In the genomic region with DNA sequence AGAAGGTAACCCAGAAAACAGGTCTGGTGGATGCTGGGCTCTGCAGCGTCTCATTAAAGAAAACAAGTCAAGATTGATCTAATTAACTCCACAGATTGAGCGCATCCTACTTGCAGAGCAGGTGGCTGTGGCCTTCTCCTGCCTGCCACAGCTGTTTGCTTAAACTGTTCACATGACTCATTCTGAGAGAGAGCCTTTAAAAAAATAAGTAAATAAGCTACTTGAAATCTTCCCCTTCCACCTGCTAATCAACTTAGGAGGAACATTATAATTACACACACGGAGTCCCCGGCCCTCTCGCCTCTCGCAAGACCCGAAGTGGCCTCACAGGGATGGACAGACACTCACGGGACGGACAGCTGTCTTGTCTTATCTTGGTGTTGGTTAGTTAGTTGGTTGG, we compare ENCODE assay signal across 18 mouse cellular contexts. TPM values are rescaled to one million over a fixed set of nuclear protein-coding genes. Genes with fewer than 3 reads are reported as not detected.
DNase-seq lines count a peak whose midpoint lies in the region; ATAC-seq and TF ChIP-seq lines count a peak whose summit lies in the region.
"Had no signal": no experiment of that assay in that cellular context is flagged by ENCODE, and none has a peak within 500 bp of the region (broad histone marks: within the 10 kb centered on the region; RNA-seq: fewer than 3 reads in every experiment).

No protein-coding gene starts in this region.

- H3K27ac ChIP-seq in embryonic facial prominence, embryonic 14.5 days (replicated peaks; ENCODE audit: low read depth, low read length), result no peak overlapping the region
- H3K27ac ChIP-seq in embryonic facial prominence, embryonic 10.5 days (replicated peaks), result no peak overlapping the region
- H3K27ac ChIP-seq in thymus, adult 2 months (ENCODE audit: control insufficient read depth, insufficient read depth, low read length), result peak overlapping the region; percentile 65; the same call in 1 of the 2 replicates
- no peak overlapping the region for H3K27ac ChIP-seq in forebrain, embryonic 16.5 days (ENCODE audit: low read length)
- H3K27ac ChIP-seq: heart, embryonic 13.5 days; neural tube, embryonic 15.5 days had no signal

- H3K27me3 ChIP-seq in embryonic facial prominence, embryonic 14.5 days (replicated peaks; ENCODE audit: control insufficient read depth, insufficient read depth, low read length), result no peaks in the 10 kb centered on the region
- H3K27me3 ChIP-seq in embryonic facial prominence, embryonic 10.5 days (replicated peaks; ENCODE audit: low read depth, poor library complexity, severe bottlenecking), result no peaks in the 10 kb centered on the region
- H3K27me3 ChIP-seq in thymus, adult 2 months (ENCODE audit: control insufficient read depth, insufficient read depth, low read length), result no peaks in the 10 kb centered on the region
- no peaks in the 10 kb centered on the region for H3K27me3 ChIP-seq in forebrain, embryonic 16.5 days (replicated peaks; ENCODE audit: control insufficient read depth, insufficient read depth, low read length)
- H3K27me3 ChIP-seq: heart, embryonic 13.5 days; neural tube, embryonic 15.5 days had no signal

- H3K9ac ChIP-seq in embryonic facial prominence, embryonic 14.5 days (ENCODE audit: low read depth, low read length), result no peak overlapping the region
- H3K9ac ChIP-seq in forebrain, embryonic 16.5 days (replicated peaks; ENCODE audit: low read depth, low read length), result no peak overlapping the region
- H3K9ac ChIP-seq: heart, embryonic 13.5 days; liver, postnatal 0 days; neural tube, embryonic 15.5 days had no signal

- peaks cover 25% of the 10 kb centered on the region for H3K4me1 ChIP-seq in embryonic facial prominence, embryonic 14.5 days (ENCODE audit: control insufficient read depth, insufficient read depth, low read length)
- peaks cover 51% of the 10 kb centered on the region for H3K4me1 ChIP-seq in embryonic facial prominence, embryonic 10.5 days
- H3K4me1 ChIP-seq in thymus, adult 2 months (replicated peaks; ENCODE audit: control insufficient read depth, insufficient read depth, low read length), result peaks cover 54% of the 10 kb centered on the region
- H3K4me1 ChIP-seq in forebrain, embryonic 16.5 days (replicated peaks; ENCODE audit: control insufficient read depth, insufficient read depth, low read length), result peaks cover 18% of the 10 kb centered on the region

- H3K4me3 ChIP-seq in embryonic facial prominence, embryonic 14.5 days (ENCODE audit: low read depth, low read length), result no peak overlapping the region
- H3K4me3 ChIP-seq in embryonic facial prominence, embryonic 10.5 days, result no peak overlapping the region
- H3K4me3 ChIP-seq in thymus, adult 2 months (ENCODE audit: control insufficient read depth, insufficient read depth, low read length), result no peak overlapping the region
- H3K4me3 ChIP-seq in forebrain, embryonic 16.5 days (replicated peaks; ENCODE audit: low read length), result no peak overlapping the region
- H3K4me3 ChIP-seq: heart, embryonic 13.5 days; neural tube, embryonic 15.5 days had no signal

- H3K9me3 ChIP-seq in embryonic facial prominence, embryonic 14.5 days (ENCODE audit: control insufficient read depth, low read length), result no peaks in the 10 kb centered on the region
- no peaks in the 10 kb centered on the region for H3K9me3 ChIP-seq in embryonic facial prominence, embryonic 10.5 days
- no peaks in the 10 kb centered on the region for H3K9me3 ChIP-seq in forebrain, embryonic 16.5 days (ENCODE audit: control insufficient read depth, low read length)
- H3K9me3 ChIP-seq: heart, embryonic 13.5 days; neural tube, embryonic 15.5 days had no signal

- ATAC-seq in embryonic facial prominence, embryonic 14.5 days (ENCODE audit: low read depth), result no peak
- 0 out of 2 replicates have a peak, but pooled peaks have one; percentile 37 for ATAC-seq in forebrain, embryonic 16.5 days
- ATAC-seq: hindbrain, embryonic 16.5 days; liver, postnatal 0 days had no signal

- no peak overlapping the region for H3K4me2 ChIP-seq in embryonic facial prominence, embryonic 14.5 days (ENCODE audit: low read depth, low read length)
- H3K4me2 ChIP-seq in forebrain, embryonic 16.5 days (ENCODE audit: low read length), result no peak overlapping the region
- H3K4me2 ChIP-seq: heart, embryonic 13.5 days; neural tube, embryonic 15.5 days had no signal

- H3K36me3 ChIP-seq in embryonic facial prominence, embryonic 14.5 days (ENCODE audit: control insufficient read depth, insufficient read depth, low read length), result 0 out of 2 replicates have a peak, but pooled peaks cover 3% of the 10 kb centered on the region
- H3K36me3 ChIP-seq in embryonic facial prominence, embryonic 10.5 days (replicated peaks), result no peaks in the 10 kb centered on the region
- no peaks in the 10 kb centered on the region for H3K36me3 ChIP-seq in thymus, adult 2 months (ENCODE audit: control insufficient read depth, insufficient read depth, low read length)
- no peaks in the 10 kb centered on the region for H3K36me3 ChIP-seq in forebrain, embryonic 16.5 days (ENCODE audit: control insufficient read depth, insufficient read depth)
- H3K36me3 ChIP-seq: heart, embryonic 13.5 days; neural tube, embryonic 15.5 days had no signal

- 76% methylated on average over 9 of the region's 9 CpGs for WGBS in embryonic facial prominence, embryonic 14.5 days
- WGBS in embryonic facial prominence, embryonic 10.5 days, result 79% methylated on average over 9 of the region's 9 CpGs
- 82% methylated on average over 9 of the region's 9 CpGs for WGBS in thymus, adult 2 months
- WGBS in forebrain, embryonic 16.5 days, result 58% methylated on average over 9 of the region's 9 CpGs

- no peak for TF ChIP-seq POLR2A in thymus, adult 2 months (IDR thresholded peaks at IDR 0.05; ENCODE audit: control insufficient read depth, extremely low read depth, insufficient read depth, low read length, poor library complexity)

- DNase-seq in embryonic facial prominence, embryonic 14.5 days (ENCODE audit: low spot score), result peak; percentile 47
- DNase-seq in embryonic facial prominence, embryonic 10.5 days (ENCODE audit: low spot score), result no peak
- DNase-seq in thymus, adult 2 months, result no peak
- no peak for DNase-seq in thymus, postnatal 14 days
- DNase-seq in layer of hippocampus, adult 11-12 months (ENCODE audit: low spot score), result no peak
- DNase-seq in cerebellum, adult 8-10 months, result no peak
- DNase-seq in cerebellum, postnatal 36 days, result no peak
- DNase-seq: cerebellum, postnatal 10 days; embryo, embryonic 11 days; heart, postnatal 36 days; kidney, adult 8-10 months; liver; liver, postnatal 0 days; lung, postnatal 14 days had no signal

- no peak for TF ChIP-seq CTCF in thymus, adult 2 months (IDR thresholded peaks at IDR 0.05; ENCODE audit: borderline replicate concordance, control insufficient read depth, extremely low read depth, insufficient read depth, low read length, poor library complexity)

RNA-seq across cellular contexts. Expression of a gene that starts 44.3 kb away (rescaled TPM):
- polyA plus RNA-seq in embryonic facial prominence, embryonic 14.5 days (2014; fragmentation: Nextera tagmentation; extraction: Ambion mirVana), result 25.9 and 32.2 TPM in 2 replicates
- polyA plus RNA-seq in embryonic facial prominence, embryonic 10.5 days (2016; fragmentation: Nextera tagmentation; extraction: Ambion mirVana), result 51.2 and 61.3 TPM in 2 replicates
- 279 and 361 TPM in 2 replicates for polyA plus RNA-seq in thymus, adult 2 months (2012; rRNA removed)
- 12.1 and 12.7 TPM in 2 replicates for polyA plus RNA-seq in forebrain, embryonic 16.5 days (2015; fragmentation: Nextera tagmentation; extraction: Ambion mirVana)
